Mouse (Mus musculus): Measurements from ENCODE around the gene Egr4. TPM values are rescaled to one million over a fixed set of nuclear protein-coding genes. Genes with fewer than 3 reads are reported as not detected.

Gene Egr4
- total RNA-seq, 2 experiments from 2014 or later, result not detected

DNA sequence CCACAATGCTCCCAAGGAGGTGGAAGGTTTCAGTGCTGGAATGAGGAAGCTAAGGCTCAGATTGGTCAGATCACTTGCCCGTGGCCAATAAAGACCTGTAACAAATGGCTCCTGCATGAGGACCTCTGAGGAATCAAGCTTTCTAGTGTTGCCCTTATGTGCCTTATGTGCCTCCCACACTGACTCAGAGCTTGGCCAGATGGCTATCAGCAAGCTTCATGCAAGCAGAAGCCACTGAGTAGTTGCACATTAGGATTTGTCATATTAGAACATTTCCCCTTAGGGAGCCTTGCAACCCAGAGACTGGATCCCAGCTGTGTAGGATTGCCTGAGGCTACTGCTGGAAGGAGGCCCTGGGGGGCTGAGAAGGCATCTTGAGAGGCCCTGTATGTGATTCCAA lies 13.0 kb downstream of the Egr4 start:
- no peak for ATAC-seq (replicated peaks; ENCODE audit: low FRiP score, poor library complexity, severe bottlenecking)

DNA sequence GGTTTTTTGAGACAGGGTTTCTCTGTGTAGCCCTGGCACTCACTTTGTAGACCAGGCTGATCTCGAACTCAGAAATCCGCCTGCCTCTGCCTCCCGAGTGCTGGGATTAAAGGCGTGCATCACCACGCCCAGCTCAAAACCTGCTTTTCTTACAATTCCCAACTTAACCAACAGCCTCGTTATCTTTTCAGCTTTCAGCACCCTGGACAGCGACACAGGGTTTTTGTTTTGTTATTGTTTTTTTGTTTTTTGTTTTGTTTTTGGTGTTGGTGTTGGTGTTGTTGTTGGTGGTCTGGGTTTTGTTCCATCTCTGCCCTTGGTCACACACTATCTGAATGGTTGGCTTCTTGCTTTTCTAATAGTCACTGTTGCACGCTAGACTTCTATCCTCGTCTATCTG lies 15.2 kb downstream of the Egr4 start:
- ATAC-seq (replicated peaks; ENCODE audit: low FRiP score, poor library complexity, severe bottlenecking), result no peak

DNA sequence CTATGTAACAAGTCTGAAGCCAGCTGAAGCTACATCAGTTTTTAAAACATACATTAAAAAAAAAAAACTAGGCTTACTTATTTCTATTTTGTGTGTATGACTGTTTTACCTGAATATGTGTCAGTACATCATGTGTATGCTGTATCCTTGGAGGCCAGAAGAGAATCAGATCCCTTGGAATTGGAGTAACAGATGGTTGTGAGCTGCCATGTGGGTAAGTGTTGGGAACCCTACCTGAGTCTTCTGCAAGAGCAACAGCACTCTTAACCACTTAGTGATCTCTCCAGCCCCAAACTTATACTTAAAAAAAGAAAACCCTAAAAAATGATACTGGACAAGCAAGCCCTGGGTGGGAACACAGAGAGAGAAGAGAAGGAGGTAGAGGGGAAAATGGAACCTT lies 16.4 kb downstream of the Egr4 start:
- no peak for ATAC-seq (replicated peaks; ENCODE audit: low FRiP score, poor library complexity, severe bottlenecking)

DNA sequence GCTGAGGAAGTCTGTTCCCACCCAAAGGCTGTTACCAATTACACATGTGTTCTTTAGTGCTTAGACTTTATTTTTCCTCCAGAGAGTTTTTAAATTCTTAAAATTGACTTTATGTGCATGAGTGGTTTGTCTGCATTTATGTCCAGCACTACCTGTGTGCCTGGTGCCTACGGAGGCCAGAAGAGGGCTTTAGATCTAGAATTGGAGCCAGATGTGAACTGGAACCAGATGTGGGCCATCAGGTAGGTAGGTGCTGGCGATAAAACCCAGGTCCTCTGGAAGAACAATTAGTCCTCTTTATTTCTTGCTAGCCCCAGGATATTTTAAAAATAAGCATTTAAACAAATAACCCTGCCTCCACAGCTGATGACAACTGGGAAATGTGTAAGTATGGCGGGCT lies 21.8 kb downstream of the Egr4 start:
- ATAC-seq (replicated peaks; ENCODE audit: low FRiP score, poor library complexity, severe bottlenecking), result no peak

DNA sequence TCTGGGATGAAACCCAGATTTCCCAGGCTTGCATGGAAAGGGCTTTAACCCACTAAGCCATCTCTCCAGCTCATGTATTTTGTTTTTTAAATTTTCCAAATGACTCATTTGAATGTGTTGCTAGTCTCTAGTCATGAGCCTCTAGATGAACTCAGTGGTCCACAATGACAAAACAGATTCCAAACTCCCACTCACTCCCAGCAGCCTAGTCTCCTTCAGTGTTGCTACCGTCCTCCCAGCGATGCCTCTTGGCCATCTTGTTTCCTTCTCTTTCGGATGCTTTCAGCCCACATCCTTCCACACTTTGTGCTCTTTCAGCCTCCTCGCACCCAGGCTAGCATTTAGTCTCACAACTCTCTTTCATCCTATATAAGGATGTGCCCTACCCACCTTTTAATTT lies 23.1 kb downstream of the Egr4 start:
- no peak for ATAC-seq (replicated peaks; ENCODE audit: low FRiP score, poor library complexity, severe bottlenecking)

DNA sequence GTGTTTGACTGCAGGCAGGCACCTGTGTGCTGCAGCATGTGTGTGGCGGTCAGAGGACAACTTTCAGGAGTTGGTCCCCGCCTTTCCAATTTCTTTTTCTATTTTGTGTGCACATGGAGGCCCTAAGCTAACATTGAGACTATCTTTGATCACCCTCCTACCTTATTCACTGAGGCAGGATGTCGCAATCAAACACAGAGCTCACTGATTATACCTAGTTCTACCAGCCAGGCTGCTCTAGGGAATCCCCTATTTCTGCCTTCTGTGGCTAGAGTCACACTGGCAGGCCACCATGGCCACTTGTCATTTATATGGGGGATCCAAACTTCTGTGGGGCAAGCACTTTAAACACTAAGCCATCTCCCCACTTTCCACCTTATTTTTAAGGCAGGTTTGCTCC lies 23.7 kb downstream of the Egr4 start:
- ATAC-seq (replicated peaks; ENCODE audit: low FRiP score, poor library complexity, severe bottlenecking), result no peak

DNA sequence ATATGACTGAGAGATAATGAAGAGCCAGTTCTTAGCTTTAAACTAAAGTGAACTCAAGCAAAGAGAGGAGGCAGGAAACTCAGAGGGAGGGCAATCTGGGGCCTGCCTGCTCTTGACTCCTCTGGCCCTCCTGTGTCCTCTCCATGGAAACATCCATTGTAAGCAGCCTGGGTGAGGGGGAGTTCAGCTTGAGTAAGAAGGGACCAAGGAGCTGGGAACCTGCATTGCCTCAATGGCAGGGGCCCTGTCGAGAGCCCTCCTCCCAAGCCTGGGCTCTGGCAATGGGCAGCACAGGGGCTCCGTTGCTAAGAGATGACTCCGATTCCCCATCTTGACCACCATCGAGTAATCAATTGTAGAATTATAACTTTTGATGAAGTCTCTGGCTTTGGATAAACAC lies 24.9 kb downstream of the Egr4 start:
- no peak for ATAC-seq (replicated peaks; ENCODE audit: low FRiP score, poor library complexity, severe bottlenecking)

DNA sequence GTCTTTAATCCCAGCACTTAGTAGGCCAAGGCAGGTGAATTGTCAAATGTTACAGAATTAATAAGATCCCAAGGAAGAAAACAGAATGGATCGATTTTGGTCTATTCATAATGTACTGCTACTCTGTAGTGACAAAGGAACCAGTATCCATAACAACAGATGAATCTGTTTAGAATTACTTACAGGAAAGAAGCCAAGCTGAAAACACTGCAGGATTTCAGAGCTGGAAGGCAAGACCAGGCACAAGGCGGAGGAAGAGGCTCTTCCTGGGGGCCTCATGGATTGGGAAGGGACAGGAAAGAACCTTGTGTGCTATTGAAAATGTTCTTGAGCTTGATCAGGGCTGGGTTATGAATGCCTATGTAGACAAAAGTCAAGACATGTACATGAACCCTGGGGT lies 27.7 kb downstream of the Egr4 start:
- ATAC-seq (replicated peaks; ENCODE audit: low FRiP score, poor library complexity, severe bottlenecking), result no peak

DNA sequence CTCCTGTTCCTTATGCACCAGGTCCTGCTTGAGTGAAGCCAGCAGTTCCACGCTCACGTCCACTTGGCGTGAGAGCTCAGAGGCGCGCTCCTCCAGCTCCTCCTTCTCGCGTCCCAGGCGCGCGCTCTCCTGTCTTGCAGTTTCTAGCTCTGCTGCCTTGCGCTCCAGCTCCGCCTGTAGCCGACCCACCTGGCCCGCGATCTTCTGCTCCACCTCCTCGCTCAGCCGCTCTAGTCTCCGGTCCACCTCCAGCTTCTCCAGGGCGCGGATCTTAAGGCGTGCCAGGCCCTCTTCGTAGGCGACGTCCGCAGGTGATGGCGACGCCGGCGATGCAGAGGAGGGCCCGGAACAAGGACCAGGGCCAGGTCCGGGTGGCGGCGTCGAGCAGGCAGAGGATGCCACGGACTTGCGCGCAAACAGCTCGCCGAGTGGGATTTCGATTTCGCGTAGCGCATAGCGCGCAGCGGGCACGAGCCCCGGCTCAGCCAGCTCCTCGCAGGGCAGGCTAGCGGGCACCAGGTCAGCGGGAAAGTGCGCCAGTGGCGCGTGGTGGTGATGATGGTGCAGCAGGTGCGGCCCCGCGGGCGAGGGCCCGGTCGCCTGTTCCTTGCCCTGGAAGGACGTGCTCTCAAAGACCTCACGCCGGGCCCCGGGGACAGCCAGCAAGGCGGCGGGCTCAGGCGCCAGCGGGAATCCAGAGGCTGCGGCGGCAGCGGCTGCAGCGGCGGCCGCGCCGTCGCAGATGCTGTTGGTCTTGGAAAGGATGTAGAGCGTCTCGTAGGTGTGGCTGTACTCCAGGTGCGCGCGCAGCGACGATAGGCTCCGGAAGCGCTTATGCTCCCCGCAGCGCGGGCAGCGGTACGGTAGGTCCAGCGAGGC lies 29.3 kb downstream of the Egr4 start:
- no peak for ATAC-seq (replicated peaks; ENCODE audit: low FRiP score, poor library complexity, severe bottlenecking)

DNA sequence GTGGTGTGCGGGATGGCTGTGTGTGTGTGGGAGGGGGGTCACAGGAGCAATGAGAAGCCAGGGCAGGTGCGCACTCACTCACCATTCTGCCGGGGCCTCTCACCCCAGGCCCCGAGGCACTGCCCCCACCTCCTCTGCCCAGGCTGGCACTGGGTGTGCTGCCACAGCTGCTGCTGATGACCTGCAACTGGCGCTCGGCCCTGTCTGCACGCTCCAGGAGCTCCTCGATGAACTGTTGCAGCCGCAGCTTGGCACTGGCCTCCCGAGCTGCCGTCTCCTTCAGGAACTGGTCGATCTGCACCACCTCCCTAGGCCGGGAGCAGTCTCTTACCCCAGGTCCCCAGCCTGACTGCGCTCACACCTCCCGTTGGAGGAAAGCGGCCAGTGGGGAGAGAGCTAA lies 32.7 kb downstream of the Egr4 start:
- ATAC-seq (replicated peaks; ENCODE audit: low FRiP score, poor library complexity, severe bottlenecking), result no peak

DNA sequence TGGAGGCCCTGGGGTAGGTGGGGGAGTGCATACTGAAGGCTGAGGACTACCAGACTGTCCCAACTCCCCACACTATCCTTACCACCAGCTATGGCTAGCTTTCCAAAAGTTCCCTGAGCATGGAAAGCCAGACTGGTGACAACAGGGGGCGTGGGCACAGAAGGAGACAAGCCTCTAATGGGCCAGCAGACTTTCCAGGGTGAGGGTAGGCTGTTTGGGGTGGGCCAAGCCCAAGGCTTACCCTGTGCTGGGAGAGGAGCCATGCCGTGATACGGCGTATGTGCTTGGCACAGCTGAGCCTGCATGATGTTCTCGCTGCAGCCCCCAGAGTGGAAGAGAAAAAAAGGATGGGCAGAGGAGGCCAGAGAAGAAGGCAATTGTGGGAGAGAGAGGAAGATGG lies 33.4 kb downstream of the Egr4 start:
- ATAC-seq (replicated peaks; ENCODE audit: low FRiP score, poor library complexity, severe bottlenecking), result no peak

DNA sequence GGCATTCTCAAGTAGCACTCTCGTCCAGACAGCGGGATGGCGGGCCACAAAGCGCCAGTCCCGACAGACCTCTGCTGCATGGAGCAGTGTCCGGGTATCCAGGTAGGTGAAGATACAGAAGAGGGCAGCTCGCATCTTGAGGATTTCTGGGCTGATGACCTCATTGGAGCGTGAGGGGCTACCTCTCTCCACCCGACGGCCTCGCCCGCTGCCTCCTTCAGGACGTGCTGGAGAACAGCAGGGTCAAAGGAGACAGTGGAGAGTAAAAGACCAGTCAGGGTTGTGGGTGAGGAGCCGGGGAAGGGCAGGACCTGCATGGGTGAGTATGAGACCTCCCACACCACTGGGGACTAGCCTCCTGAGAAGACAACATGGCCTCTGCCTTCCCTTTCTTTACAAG lies 35.0 kb downstream of the Egr4 start:
- 0 out of 2 replicates have a peak, but pooled peaks have one; percentile 16 for ATAC-seq (replicated peaks; ENCODE audit: low FRiP score, poor library complexity, severe bottlenecking)

DNA sequence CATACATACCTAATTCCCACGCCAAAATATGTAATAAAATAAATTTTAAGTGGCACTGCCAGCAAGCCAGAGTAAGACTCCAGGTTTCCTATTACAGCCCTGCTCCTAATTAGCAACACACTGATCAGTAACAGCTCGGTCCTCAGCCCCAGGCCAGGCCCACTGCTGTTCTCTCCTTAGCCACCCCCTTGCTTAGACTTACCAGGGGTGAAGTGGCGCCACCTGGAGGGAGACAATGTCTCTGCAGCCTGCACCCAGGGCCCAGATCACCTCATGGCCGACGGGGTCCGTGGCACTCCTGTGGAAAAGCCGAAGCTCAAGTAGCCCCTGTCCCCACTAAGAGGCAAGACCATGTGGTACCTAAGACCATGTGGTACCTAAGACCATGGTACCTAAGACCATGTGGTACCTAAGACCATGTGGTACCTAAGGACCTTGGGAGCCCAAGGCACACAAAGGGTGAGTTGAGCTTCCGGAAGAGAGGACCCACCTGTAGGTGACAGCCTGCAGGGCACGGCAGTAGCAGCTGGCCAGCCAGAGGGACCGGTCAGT lies 35.9 kb downstream of the Egr4 start:
- ATAC-seq (replicated peaks; ENCODE audit: low FRiP score, poor library complexity, severe bottlenecking), result peak; percentile 69

DNA sequence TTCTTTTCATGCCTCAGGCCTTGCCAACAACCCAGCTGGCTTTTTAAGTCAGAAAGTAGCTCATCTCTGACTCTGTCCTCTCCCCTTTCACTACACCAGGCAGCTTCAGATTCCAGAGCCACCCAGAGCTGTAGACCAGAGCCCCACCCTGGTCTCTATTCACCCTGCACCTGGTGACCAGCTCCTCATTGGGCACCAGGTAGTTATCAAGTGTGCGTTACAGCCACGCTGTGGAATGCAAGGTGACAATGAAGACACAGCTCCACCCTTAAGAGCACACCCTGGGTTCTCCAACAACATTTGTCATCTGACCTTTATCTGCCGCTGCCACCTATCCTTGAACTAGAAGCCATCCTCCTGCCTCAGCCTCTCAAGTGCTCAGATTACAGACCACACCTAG lies 37.8 kb downstream of the Egr4 start:
- ATAC-seq (replicated peaks; ENCODE audit: low FRiP score, poor library complexity, severe bottlenecking), result no peak

DNA sequence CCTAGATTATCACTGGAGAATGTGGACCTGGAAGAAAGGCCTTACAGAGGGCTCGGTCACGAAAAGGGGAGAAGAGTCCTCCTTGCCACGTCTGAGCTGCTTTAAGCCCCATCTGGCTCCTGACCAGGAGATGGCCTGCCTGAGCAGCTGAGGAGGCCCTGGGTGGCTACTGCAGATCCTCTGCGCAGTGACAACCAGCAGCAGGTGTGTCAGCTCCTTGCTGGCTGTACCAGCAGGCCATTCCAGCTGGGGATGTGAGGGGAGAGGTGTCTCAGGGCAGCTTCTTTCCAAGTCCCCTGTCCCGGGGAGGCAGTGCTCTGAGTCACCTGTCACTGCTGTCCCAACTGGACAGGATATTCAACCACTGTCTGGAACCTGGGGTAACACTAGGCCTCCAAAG lies 40.8 kb downstream of the Egr4 start:
- no peak for ATAC-seq (replicated peaks; ENCODE audit: low FRiP score, poor library complexity, severe bottlenecking)

DNA sequence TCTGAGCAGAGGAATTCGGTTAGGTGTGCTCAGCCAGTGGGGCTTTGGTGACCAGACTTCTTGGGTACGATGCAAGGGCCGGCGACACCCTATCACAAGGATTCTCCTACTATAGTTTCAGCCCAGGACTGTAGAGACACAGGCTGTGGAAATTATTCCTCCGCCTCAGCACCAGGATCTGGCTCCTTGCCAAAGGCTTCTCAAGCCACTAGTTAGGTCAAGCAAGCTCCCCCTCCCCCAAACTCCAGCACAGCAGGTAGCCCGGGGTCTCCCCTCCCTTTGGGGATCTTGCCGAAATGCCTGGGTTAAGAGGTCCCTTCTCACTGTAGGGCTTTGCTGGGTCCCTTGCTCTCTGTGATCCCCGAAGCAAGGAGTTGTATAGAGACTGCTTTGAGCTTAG lies 41.4 kb downstream of the Egr4 start:
- no peak for ATAC-seq (replicated peaks; ENCODE audit: low FRiP score, poor library complexity, severe bottlenecking)

DNA sequence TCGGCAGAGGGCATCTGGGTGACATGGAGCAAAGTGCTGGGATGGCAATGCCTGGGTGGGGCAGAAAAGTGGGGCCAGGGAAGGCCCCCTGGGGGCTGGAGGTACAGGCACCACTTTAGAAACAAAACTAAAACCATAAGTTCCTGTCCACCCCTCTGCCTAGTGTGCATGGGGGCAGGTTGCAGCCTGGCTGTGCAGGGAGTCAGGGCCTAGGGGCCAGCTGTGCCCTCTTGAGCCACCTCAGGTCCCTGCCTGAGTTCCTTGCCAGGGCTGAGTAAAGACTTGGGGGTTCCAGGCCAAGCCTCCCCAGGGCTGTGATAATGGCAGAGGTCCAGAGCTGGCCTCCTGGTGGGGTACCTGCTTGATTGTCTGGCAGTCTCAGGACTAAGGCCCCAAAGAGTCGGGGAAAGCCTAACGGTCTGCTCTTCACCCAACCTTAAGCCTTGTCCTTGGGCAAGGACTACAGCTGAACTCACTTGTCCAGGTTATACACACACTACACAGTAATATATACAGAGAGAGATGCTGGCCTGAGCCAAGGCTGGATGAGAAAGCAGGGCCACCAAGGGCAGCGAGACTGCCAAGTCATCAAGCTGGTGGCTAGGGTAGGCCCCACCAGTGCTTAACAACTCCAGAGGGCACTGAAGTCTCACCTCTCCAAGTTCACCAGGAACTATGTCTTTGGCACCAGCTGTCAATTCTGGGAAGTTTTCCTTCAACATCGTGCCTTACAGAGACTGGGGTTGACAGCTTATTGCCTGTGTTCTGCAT lies 43.5 kb downstream of the Egr4 start:
- ATAC-seq (replicated peaks; ENCODE audit: low FRiP score, poor library complexity, severe bottlenecking), result no peak

DNA sequence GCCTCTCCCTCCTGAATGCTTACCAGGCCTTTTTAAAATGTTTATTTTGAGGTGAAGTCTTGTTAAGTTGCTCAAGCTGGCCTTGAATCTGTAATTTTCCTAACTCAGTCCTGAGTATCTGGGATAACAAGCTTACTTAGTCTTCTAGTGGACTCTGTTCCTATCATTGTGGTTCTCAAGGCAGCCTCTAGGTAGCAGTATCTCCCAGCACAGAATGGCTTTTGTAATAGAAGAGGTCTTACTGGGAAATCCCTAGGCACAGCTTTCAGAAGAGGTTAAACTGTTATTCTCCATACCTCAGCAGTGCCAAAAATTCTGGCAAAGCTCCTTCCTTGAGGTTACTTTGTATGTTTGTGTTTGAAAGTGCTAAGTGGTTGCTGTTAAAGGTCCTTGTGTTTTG lies 48.0 kb downstream of the Egr4 start:
- no peak for ATAC-seq (replicated peaks; ENCODE audit: low FRiP score, poor library complexity, severe bottlenecking)
